Mouse (Mus musculus) small intestine, adult 2 months (tissue): ENCODE data around the gene Tigit.

Experiments used
- CTCF ChIP-seq: fragments of 200-500 bp; IDR thresholded peaks from 2 replicates; pipeline ENCODE4 v1.5.1; 2012; ENCODE audit warnings: low read depth, mild to moderate bottlenecking, control low read depth, inconsistent platforms, low read length, moderate library complexity, mixed read lengths; ENCODE audit not compliant: insufficient replicate concordance, insufficient read length; ENCODE audit errors: extremely low read depth
- POLR2A ChIP-seq: fragments of 200-500 bp; IDR thresholded peaks from 2 replicates; pipeline ENCODE4 v1.6.1; 2012; ENCODE audit warnings: low read depth, mild to moderate bottlenecking, control low read depth, inconsistent platforms, low read length, moderate library complexity

- TF ChIP-seq POLR2A (no peak), CTCF (no peak)
Measured at GRCm38 (mm10) chr16:43617346-43617745, 46.6 kb downstream of the Tigit start.
